Mouse (Mus musculus) embryo, embryonic 10.5 days (tissue): ENCODE measurements around the gene Fam207a.

Experiments
- DNase-seq: peaks from one replicate; pipeline ENCODE4 v3.0.0-alpha.2; 2015; ENCODE audit warnings: low spot score

Gene Fam207a

GRCm38 (mm10) chr10:77515385-77516348, at the start of gene Fam207a:
Fam207a (minus strand) TSS chr10:77515785.
- DNase-seq: peak; percentile 96

- DNase-seq: no peak
These were observed 49.4 kb upstream of the Fam207a start for GRCm38 (mm10) chr10:77565005-77565404.

- no peak for DNase-seq
These were observed 45.9 kb upstream of the Fam207a start for GRCm38 (mm10) chr10:77561508-77561907.

GRCm38 (mm10) chr10:77560830-77561229, 45.2 kb upstream of the Fam207a start:
- DNase-seq: no peak

- DNase-seq: no peak
These were observed 44.5 kb upstream of the Fam207a start for GRCm38 (mm10) chr10:77560090-77560489.

GRCm38 (mm10) chr10:77557641-77558040, 42.1 kb upstream of the Fam207a start:
- no peak for DNase-seq

- no peak for DNase-seq
These were observed 41.0 kb upstream of the Fam207a start for GRCm38 (mm10) chr10:77556631-77557030.

GRCm38 (mm10) chr10:77554918-77555317, 39.3 kb upstream of the Fam207a start:
- no peak for DNase-seq

- DNase-seq: no peak
These were observed 37.7 kb upstream of the Fam207a start for GRCm38 (mm10) chr10:77553285-77553684.

GRCm38 (mm10) chr10:77552162-77552561, 36.6 kb upstream of the Fam207a start:
- no peak for DNase-seq

GRCm38 (mm10) chr10:77550874-77551273, 35.3 kb upstream of the Fam207a start:
- DNase-seq: no peak

- DNase-seq: no peak
These were observed 33.0 kb upstream of the Fam207a start for GRCm38 (mm10) chr10:77548576-77548975.

GRCm38 (mm10) chr10:77544916-77545315, 29.3 kb upstream of the Fam207a start:
- no peak for DNase-seq

- peak; percentile 72 for DNase-seq
These were observed 27.6 kb upstream of the Fam207a start for GRCm38 (mm10) chr10:77543226-77543625.

GRCm38 (mm10) chr10:77541864-77542666, 26.5 kb upstream of the Fam207a start:
- DNase-seq: no peak

GRCm38 (mm10) chr10:77540576-77541102, 25.1 kb upstream of the Fam207a start:
- no peak for DNase-seq

- no peak for DNase-seq
These were observed 23.8 kb upstream of the Fam207a start for GRCm38 (mm10) chr10:77539320-77539945.

- no peak for DNase-seq
These were observed 21.9 kb upstream of the Fam207a start for GRCm38 (mm10) chr10:77537215-77538209.

GRCm38 (mm10) chr10:77536727-77537126, 21.1 kb upstream of the Fam207a start:
- DNase-seq: no peak

- no peak for DNase-seq
These were observed 16.4 kb upstream of the Fam207a start for GRCm38 (mm10) chr10:77532020-77532413.
